Mouse (Mus musculus) fat pad, adult 2 months (tissue): ENCODE results near the gene Ap1m1.

Experiments used
- DNase-seq: peaks from one replicate; pipeline ENCODE4 v3.0.0-alpha.2; 2011; ENCODE audit warnings: low read depth, low spot score; ENCODE audit errors: extremely low read depth

Gene Ap1m1

GRCm38 (mm10) chr8:72239499-72240402 lies at the start of gene Ap1m1:
Ap1m1 (plus strand) TSS chr8:72240018.
- DNase-seq = peak; percentile 80

DNA sequence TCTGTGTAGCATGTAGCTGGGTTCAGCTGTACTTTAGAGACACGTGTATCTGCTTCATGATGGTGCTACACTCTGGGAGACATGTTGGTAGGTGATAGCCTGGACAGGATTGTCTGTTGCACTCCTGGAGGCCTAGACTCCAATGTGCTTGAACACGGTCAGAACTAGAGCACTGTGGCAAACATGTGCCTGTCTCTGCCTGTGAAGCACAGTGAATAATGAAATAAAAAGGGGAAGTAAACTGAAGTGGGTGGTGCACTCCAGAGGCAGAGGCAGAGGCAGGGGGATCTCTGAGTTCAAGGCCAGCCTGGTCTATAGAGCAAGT lies 49.6 kb upstream of the Ap1m1 start:
- DNase-seq = no peak

- no peak for DNase-seq
Measured at GRCm38 (mm10) chr8:72192065-72192464, 47.8 kb upstream of the Ap1m1 start.

GRCm38 (mm10) chr8:72197997-72198396 lies 41.8 kb upstream of the Ap1m1 start:
- no peak for DNase-seq

DNA sequence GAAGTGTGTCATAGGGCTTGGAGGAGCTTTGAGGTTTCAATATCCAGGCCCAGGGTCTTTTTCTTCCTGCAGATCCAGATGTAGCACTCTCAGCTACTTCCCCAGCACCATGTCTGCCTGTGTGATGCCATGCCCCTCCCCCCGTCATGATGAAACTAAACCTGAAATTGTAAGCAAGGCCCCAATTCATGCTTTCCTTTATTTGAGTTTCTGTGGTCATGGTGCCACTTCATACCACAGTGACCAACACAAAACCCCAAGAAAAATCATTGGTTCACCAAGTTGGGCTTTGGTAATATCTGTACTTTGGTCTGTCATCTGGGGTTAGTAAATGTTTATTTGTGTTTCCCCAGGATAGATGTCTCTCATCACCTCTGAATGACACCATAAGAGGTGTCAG lies 31.2 kb upstream of the Ap1m1 start:
- no peak for DNase-seq

GRCm38 (mm10) chr8:72210222-72210621 lies 29.6 kb upstream of the Ap1m1 start:
- DNase-seq = no peak

- no peak for DNase-seq
Measured at GRCm38 (mm10) chr8:72210710-72211109, 29.1 kb upstream of the Ap1m1 start.

DNA sequence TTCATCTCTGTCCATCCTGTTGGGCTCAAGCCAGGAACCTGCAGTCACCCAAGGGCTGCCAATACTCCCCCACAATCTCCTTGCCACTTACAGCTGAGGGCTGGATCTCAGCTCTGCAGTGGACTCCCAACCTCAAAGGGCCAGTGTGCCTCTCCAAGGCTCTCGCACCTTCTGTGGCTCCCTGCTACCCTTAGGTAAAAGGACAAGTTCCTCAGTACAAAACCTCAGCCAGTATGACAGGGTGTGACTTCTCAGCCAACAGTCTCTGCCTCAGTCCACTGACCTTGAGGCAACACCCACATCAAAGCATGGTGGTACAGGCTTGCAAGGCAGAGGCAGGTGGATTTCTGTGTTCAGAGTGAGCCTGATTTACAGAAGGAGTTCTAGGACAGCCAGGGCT lies 28.0 kb upstream of the Ap1m1 start:
- no peak for DNase-seq

- no peak for DNase-seq
Measured at GRCm38 (mm10) chr8:72212751-72213150, 27.1 kb upstream of the Ap1m1 start, which contains the start of gene Cib3. Cib3 (minus strand) TSS chr8:72212837.

DNA sequence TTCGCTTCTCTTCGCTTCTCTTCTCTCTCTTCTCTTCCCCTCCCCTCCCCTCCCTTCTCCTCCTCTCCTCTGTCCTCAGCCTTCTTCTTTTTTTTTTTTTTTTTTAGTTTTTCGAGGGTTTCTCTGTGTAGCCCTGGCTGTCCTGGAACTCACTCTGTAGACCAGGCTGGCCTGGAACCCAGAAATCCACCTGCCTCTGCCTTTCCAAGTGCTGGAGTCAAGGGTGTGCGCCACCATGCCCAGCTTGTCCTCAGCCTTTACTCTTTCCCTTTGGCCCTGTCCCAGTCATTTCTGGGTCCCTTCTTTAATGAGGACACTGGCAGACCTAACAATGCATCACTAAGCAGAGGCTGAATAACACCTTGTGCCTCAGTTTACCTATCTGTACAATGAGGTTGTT lies 26.3 kb upstream of the Ap1m1 start, which contains the start of gene Gm11034:
Gm11034 (minus strand) TSS at position 101 of the 400 bp plus-strand sequence.
- no peak for DNase-seq

DNA sequence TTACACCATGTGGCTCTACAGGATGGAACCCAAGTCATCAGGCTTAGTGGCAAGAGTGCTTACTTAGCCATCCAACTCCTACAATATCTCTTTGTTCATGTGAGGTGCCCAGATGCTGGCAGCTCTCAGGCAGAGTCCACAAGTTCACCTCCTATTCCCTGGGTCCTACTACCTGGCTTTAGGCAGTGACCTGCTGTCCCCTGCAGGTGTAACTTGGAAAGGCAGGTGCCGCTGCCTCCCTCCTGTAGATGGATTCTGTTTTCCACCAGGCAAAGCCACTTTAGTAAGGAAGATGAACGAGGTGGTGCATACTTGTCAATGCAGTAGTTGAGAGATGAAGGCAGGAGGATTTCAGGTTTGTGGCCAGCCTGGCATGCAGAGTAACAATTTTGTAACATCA lies 24.8 kb upstream of the Ap1m1 start:
- no peak for DNase-seq

- DNase-seq = no peak
Measured at GRCm38 (mm10) chr8:72215871-72216270, 23.9 kb upstream of the Ap1m1 start.

DNA sequence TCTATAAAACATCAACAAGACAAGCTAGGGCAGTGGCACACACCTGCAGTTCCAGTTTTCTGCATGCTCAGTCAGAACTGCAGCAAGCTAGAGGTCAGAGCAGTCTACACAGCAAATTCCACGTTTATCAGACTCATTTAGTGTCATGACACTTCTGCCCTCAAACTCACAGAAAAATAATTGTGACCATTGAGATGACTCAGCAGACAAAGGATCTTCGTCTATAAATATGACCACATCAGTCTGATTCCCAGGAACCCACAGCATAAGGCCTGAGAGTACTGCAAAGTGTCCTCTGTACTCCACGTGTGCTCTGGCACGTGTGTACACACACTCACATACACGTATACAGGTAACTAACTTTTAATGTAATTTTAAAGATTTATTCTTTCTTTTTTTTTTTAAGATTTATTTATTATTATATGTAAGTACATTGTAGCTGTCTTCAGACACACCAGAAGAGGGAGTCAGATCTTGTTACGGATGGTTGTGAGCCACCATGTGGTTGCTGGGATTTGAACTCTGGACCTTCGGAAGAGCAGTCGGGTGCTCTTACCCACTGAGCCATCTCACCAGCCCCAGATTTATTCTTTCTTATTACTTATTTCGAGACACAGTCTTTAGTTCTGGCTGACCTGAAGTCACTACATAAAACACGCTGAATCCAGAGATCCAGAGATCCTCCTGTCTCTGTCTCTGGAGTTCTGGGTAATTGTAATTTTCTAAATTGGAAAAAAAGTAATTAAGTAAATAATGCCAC lies 20.9 kb upstream of the Ap1m1 start:
- no peak for DNase-seq

- DNase-seq = peak; percentile 68
Measured at GRCm38 (mm10) chr8:72219541-72220363, 20.1 kb upstream of the Ap1m1 start, which contains the start of gene Fam32a. Fam32a (plus strand) TSS chr8:72219730.

DNA sequence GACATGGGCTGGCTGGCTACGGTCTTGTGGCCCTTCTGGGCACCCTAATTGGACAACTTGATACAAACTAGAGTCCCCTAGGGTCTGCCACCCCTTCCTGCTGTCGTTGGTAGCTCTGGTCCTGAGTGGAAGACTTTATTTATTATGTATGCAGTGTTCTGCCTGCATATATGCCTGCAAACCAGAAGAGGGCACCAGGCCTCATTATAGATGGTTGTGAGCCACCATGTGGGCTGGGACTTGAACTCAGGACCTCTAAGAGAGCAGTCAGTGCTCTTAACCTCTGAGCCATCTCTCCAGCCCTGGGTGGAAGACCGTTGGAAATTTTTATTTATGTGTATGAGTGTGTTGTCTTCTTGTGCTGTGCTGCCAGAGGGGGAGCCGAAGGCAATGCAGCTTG lies 19.1 kb upstream of the Ap1m1 start:
- no peak for DNase-seq

- DNase-seq = no peak
Measured at GRCm38 (mm10) chr8:72222656-72223055, 17.2 kb upstream of the Ap1m1 start.

DNA sequence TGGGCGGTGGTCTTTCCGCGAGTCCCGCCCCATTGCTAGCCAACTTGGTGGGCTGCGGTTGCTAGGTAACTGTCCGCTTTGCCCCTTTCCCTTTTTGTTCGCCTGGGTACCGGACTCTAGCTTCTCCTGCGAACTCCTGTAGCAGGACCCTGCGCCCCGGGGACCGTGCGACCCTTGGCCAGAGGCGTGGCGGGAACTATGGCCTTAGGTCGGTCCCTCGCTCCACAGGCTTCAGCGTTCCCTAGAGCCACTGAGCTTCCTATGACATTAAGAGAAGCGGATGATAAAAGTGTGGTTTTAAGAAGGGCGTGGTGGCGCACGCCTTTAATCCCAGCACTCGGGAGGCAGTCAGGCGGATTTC lies 565 bp downstream of the Ap1m1 start:
- no peak for DNase-seq

- no peak for DNase-seq
Measured at GRCm38 (mm10) chr8:72240951-72241350, 1.1 kb downstream of the Ap1m1 start.

DNA sequence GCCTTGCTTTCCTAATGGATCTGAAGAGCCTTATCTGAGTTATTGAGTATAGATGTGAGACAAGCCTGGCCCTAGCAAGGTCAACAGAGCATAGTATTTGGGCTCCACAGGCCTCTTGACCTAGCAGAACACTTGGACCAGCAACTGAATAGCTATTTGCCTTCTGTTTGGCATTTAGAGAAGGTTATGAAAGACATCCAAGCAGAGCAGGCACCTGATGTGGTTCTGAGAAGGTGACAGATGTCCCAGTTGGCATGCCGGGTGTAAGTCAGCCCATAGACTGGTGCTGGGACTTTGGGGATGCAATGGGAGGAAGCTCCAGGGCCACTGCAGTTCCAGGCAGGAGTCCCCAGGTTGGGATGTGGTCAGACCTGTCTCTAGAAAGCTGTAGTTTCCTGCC lies 2.4 kb downstream of the Ap1m1 start:
- DNase-seq = no peak

DNA sequence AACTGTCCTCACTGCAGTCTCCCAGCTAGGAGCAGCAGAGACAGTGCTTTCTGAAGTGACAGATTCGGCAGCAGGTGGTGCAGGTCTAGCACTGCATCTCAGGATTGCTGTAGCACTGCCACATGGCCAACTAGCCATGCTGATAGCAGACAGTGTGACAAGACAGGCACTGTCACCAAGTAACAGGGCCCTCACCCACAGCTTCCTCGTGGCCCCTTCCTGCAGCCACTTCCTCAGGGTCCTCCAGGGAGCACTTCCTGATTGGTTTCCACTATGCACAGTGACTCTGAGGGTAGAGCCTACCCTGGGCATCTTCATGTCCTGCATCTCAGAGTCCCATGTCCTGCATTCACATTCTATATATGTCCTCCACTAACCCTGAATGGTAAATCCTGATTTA lies 4.8 kb downstream of the Ap1m1 start:
- no peak for DNase-seq

- DNase-seq = no peak
Measured at GRCm38 (mm10) chr8:72257171-72257901, 17.5 kb downstream of the Ap1m1 start.
